Mouse (Mus musculus): ENCODE measurements around the gene Chd5.

GRCm38 (mm10) chr4:152292102-152292765, 46.2 kb upstream of the Chd5 start:
- no peak for TF ChIP-seq CTCF (IDR thresholded peaks at IDR 0.05; ENCODE audit: borderline replicate concordance, extremely low read depth, insufficient read depth, insufficient read length)
- TF ChIP-seq POLR2A (IDR thresholded peaks at IDR 0.05; ENCODE audit: borderline replicate concordance, extremely low read depth, insufficient read depth, insufficient read length, poor library complexity, severe bottlenecking): no peak
